Mouse (Mus musculus): ENCODE measurements around the gene Erbb4.

Gene Erbb4

DNA sequence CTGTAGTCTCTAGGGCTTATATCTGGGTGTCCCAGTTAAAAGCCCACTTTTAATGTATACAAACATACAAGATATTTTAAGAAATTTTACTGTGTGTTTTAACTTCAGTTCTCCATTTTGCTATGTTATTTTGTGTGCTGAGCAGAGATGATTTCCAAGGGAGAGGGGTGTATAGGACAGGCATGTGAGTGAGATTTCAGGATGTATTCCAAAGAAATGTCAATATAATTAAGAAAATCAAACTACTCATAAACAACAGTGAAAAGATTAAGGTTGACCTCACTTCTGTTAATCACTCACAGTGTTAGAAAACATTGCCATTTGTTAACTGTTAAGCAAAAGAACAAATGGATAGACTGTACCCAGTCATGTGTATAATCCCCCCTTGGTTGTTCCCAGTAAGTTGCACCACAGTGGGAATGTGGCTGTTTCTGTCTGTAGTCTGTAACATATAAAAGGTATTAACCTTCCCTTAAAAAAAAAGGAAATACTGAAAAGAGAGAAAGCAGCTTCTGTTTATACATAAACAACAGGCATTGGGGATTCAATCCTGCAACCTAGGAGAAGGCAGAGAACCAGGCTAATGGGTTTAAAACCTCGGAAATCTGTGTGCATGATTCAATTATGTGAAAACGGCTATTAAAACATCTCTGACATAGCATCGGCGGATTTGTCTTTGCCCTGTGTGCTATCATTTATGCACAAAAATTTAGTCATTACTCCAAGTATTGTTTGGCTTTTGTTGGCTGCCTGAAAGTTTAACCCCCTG lies 84.5 kb downstream of the Erbb4 start:
- peak; percentile 9 for DNase-seq

DNA sequence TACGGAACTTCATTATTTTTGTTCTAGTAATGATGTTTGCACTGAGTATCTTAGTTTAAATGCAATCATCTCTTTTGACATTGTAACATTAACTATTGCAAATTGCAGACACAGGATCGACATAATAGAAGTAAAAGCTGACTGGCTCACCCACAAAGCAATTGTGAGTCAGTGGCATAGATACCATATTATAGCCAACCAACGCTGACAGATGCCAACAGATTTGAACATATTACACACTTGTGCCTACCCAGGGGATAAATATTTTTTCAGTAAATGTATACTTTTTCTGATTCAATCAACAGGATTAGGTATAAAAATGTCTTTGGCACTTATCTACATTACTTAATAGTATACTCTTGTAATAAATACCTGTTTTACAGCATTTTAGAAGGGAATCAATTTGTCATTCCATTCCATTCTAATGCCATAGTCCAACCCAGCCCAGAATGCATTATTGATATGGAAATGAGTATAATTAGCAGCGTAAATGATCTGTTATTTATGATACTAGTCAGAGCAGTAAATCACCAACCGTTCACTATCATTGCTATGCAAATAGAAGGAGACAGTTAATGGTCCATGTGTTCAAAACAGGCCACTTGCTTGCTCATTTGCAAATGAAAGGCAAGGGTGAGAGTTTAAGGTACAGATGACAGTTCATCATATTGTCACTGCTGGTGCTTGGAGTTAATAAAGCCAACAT lies 97.9 kb downstream of the Erbb4 start:
- DNase-seq: no peak

DNA sequence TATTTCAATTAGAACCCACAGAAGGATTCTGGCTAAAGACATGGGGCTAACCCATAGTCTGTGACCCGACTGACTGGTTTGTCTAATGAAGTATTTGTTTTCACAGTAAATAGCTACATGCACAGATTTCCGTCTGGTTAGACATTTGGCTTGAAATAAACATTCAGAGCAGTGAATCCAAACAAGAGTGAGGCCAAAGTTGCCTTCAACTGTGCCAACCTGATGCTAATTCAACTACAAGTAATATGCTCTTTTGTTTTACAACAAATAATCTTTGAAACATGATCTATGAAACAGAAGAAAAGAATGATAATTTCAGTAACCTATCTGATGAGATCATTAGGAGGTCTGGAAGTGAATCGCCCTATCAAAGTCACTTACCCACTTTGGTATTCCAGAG lies 106.5 kb downstream of the Erbb4 start:
- no peak for DNase-seq

DNA sequence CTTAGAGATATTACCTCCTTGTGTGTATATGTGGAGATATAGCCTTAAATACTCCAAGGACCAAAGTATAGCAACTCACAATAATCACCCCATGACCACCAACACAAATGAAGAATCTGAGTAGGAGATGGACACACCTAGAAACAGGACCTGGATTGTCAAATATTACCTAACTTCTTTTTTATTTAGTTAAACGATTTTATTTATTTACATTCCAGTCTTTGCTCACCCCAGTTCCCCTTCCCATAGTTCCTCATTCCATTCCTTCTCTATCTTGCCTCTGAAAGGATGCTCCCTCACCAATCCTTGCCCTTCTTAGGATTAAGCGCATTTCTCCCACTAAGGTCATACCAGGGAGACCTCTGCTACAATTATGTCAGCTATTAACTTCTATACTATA lies 128.6 kb downstream of the Erbb4 start:
- DNase-seq: no peak

DNA sequence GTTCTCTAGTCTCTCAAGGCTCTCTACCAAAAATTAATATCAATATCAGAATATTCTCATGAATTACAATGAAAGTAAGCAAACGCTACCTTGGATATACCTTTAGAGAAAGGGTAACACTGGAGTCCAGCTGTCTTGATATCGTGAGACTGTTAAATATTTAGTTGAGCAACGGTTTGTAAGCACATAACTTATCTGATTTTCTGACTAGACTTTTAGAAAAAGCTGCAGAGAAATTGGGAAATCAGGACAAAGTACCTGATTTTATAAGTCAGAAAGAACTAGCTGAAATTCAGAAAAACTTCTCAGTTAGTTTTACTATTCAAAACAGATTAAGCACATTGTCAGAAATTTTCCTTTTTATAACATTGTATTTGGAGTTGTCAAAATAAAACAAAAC lies 129.3 kb downstream of the Erbb4 start:
- no peak for DNase-seq

DNA sequence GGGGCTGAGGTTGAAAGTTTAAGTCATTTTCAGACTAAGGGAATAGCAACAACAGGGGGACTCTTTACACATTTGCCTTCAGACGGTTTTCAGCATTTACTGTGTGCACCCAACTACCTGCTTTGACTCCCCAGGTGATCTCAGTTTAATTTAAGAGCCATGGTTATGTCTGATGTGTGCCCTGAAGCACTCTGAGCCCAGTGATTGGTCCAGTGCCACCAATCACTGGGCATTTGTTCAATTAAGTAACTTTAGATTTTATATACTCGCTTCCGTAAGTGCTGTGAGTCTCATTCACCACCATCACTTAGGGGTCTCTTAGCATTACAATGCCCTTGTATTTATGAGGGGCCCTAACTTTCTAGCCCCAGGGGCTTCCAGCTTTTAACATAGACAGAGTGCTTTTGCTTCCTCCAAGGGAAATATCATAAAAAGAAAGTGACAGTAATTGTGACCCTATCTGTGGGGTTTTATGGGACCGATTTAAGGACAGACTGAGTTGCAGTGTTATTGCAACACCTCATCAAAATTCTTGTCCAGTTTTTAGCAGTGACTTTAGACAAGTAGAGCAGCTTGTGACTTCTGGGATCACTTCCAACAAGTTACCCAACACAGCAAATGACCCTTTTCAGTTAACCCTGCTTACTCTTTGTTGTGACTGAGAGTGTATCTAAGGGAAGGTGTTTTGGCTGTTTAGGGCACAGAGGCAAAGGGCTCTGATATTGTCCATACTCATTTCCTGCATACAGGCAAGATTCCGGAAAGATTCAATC lies 134.3 kb downstream of the Erbb4 start:
- peak; percentile 35 for DNase-seq

DNA sequence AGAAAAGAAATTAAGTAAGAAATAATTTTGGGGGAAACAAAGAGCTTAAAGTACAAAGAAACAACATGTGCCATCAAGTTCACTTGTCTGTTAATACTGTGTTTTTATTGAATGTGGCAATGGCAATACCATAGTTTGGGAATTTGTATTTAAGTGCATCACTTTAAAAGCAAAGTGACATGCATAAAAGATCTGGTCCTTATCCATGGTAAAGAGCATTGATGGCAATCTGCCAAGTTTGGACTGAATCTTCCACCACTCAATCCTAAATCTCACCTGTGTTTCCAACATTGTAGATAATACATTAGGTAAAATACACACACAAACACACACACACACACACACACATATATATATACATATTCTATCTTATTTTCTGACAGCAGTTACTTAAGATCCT lies 143.7 kb downstream of the Erbb4 start:
- no peak for DNase-seq

DNA sequence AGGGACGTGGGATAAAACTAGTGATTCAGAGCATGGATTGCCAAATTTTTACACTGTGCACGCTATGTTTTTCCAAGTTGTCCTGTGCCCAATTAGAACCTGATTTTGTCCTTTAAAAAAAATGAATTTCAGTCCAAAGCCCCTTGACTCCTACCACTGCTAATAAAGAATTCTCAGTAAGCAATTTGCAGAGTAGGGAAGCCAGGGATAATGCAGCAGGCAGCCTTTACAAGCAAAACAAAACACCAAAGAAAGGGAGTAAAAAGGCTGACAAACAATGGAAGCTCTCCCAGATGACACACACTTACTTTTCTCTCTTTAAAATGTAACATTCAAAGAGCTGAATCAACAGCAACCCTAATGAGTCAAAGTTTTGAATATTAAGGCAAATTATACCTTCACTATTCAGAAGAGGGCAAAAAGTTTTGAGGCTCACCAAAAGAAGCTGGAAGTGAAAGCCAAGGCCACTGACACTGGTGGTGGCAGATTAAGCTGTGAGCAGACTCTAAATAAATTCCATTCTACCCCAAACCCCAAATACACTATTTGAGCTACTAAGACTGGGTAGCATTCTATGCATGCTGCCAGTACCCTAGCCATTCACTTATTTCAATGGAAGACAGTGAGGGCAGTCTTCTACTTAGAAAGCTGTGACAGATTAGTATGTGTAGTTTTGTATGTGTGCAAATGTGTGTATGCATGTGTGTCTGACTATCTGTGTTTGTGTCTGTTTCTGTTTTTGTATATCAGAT lies 146.3 kb downstream of the Erbb4 start:
- no peak for DNase-seq

DNA sequence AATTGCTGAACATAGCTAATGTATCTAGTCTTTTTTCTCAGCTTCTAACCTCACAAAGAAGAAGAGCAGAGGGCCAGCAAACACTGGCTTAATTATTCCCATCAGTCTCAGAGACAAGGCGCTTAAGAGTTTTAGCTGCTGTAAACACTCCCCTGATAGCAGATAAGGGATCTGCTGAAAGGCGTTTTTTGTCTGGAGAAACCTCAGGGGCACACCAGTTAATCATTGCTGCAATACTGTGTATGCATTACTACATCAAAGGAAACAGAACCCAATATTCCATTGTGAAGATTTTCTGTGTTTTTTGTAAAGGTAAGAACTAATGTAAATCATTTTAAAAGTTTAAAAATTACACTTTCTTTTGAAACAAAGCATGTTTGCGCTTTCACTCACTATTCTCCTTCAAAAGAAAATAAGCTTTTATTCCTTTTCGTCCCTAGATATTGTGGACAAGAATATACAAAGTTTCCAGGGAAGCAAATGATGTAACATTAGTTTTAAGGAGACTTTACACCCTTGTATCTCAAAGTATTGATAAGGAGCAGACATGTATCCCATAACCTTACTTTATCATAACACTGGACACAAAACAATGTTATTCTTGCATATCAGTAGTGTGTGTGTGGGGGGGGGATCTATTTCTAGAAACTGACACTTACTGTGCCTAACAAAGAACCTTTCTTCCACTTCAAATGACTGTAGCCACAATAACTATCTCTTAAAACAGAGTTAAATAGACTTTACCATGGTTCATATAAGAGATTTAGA lies 150.9 kb downstream of the Erbb4 start:
- no peak for DNase-seq

DNA sequence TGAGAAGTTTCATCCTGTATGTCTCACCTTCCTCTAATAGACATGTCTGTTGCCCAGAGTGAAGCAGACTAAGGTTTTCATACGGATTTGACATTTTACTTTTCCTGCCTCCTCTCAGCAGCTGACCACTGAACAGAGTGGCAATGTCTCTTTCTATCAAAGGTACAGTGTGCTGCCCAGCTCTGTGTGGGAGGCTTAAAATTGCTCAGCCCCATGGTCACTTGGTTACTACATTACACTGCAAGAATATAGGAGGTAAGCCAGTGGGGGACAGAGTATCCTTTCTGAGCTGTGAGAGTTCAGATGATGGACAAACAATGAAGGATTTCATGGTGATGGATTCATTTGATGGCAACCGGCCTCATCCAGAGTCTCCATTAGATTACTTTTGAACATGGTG lies 152.4 kb downstream of the Erbb4 start:
- DNase-seq: no peak

DNA sequence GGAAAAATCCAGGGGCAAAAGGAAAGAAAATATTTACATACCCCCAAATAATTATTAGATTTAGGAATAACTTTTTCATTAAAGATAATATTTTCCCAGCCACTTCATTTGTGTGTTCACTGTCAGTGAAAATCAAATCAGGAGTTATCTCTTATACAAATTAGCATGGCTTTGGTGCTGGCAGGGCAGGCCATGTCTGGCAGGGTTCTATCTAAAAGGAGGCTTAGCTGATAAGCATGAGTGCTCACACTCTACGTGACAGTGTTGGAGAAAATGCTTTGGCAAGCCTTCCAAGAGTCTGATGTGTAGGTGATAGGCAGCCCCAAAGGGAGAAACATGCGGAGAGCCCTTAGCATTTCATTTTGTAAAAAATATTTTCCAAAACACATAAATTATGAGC lies 164.7 kb downstream of the Erbb4 start:
- DNase-seq: no peak

DNA sequence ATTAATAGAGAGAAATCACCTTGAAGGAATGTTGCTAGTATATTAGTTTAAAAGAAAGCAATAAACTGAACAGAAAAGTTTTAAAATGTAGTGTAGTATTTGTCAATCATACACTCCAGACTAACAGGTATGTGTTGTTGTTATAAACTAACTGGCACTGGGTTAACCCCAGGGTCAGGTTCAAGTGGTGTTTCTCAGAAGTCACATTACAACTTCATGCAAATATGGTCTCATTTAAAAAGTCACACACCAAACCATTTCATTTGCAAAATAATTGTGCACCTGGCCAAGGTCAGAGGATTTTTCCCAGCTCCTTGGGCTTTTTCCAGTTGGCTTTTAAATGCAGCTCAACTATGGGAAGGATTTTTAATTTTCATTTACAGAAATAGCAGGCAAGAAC lies 173.1 kb downstream of the Erbb4 start:
- peak; percentile 16 for DNase-seq

DNA sequence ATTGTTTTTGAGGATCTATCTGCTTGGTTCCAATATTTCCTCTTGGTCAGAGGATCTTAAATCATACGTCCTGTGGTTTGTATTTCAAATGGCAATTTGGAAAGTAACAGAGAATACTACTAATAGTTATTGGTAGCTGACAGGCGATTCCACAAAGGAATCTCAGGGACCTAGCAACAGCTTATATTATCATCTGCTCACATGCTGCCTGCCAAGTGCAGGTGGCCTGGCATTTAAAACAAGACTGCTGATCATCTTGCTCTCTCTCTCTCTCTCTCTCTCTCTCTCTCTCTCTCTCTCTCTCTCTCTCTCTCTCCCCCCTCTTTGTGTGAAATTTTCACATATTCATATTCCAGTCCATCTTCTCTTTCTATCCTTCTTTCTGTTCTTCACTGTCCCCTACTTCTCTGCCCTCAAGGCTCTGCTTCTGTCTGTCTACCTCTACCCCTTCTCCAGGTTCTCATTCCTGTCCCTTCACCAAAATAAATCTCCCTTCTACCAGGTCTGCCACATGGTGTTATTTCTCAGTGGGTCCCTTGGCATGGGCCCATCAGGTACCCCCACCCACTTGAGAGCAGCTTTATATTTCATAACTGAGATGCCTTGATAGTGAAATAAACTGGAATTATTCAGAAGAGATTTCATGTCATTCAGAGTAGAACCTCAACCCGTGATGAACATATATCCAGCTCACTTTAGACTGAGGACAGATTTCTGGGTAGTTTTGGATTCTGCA lies 174.4 kb downstream of the Erbb4 start:
- no peak for DNase-seq

DNA sequence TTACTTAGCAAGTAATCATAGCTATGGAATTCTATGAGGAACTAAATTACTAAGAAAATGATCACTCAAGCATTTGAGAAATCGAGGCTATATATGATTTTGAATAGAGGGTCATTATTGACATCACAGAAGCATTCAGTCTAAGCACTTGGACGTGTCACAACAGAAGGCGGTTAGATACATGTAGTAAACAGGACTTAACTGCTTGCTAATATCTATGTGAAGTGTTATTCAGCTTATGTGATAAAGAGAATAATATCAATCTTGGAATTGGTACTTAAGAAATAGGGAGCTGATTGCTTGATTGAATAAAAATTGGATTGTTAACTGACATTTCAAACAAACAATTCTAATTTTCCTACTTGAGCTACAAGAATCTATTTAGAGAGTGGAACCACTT lies 190.0 kb downstream of the Erbb4 start:
- DNase-seq: no peak

DNA sequence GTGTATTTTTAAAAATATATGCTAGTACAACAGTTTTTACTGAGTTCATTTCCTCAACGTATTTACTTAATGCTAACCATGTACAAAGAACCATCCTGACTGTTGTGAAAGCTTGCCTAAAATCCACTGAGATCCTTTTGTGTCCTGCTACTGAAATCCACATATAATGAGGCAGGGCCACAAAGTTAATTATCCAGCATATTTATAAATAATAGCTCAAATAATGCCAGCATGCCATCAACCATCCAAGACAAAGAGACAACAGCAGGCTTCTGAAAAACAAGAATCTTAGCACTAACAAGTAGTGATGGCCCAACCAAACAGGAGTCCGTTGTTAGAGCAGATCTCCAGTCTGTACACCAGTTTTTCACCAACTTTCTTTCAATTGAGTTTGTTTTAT lies 215.8 kb downstream of the Erbb4 start:
- DNase-seq: no peak

DNA sequence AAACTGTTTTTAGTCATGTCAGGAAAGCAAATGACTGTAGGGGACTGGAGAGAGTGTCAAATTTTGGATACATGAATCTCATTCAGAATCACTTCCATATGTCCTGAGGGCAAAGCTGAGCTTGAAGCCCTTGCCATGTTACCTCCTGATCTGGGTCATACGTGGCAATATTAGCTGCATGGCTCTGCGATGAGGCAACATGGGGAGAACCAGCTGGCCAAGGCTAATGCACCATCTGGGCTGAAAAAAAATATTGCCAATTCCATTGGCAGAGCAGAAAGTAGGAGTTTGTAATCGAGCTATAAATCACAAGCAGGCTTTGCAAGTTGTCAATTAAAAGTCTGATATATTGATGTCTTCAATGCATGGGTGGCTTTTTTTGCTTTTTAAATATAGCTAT lies 221.0 kb downstream of the Erbb4 start:
- DNase-seq: no peak

DNA sequence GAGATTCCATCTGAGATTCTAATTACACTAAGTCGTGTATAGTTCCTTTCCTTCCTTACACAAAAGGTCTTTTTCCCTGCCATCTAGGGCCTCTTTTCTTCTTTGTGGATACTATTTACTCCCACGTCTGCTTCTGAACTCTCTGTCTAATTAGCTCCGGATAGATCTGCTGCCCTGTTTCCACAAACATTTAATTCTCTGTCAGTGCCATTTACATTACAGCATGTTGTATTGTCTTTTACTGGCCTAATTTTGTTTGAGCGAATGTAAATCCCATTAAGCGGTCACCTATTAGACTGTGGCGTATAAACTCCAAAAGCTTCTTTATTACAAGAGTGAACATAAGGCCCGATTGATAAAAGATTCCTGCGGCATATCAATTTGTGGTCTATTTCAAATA lies 232.9 kb downstream of the Erbb4 start:
- DNase-seq: no peak

DNA sequence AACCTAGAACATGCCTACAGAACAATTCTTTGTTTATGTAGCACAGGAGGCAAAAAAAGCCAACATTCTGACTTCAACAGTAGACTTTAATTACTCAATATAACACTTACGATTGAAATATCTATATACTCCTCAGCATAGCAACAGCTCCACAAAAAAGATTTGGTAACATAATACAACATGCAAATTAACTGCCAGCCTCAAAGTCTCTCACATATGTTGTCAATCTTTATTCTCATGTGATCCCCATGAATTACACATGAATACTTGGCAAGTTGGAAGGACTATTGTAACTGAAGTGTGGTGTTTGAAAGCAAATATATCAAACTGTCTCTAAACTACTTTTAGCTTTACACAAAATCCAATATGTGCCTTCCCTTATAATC lies 234.2 kb downstream of the Erbb4 start:
- DNase-seq: no peak

DNA sequence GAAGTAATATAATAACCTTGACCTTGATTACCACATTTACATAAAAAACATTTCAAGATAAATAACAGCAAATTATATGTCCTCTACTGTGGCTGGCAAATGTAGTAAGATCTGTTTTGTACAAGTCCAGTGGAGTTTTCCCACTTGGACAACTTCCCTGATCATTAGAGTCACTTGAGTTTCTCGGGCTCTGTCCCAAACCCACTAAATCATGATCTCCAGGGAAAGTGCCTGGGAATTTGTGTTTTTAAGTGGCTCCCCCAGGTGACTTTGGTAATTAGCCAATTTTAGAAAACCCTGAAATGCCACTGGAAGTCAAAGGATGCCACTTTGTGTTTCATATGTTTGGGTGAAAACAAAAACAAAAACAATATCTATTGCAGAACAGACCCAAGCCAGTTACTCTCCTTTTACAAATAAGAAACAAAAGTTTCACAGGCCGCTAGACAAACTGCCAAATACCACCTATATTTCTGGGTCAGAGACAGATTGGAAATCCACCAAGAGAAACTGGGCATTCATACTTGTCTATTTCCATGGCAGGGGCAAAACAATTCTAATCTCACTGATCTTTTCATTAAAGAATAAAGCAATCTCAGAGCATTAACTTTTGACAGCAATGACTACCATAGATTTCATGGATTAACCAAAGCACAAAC lies 234.8 kb downstream of the Erbb4 start:
- no peak for DNase-seq

DNA sequence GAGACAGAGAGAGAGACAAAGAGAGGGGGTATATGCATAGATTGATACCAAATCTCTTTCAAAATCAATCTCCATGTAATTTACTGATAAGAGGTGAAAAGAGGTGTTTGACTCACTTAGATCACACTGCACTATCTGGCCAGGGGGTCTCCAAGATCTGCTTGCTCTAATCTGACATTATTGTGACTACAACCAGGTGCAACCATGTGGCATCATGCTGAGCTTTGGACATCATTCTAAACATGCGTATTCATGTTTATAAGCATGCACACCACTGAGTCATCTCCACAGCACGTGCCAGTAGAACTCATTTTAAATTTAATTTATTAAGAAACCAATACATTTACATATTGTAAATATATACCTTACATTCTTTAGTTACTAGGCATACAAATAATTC lies 247.5 kb downstream of the Erbb4 start:
- DNase-seq: no peak

DNA sequence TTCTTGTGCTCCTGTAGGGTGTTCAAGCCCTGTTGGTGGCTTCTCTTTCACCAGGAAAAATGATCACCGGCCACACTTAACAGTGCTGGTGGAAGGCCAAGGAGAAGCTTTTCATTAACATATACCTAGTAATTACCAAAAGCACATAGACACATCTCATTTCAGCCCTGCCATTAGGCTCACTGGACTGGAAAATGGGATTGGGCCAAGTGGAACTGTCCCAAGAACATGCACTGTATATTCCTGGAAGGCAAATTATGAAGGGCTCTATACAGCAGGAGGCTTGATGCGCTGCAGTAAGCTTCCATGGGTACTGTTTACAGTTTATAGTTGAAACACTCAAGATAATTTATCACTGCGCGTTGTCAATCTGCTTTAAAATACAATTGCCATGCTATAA lies 248.4 kb downstream of the Erbb4 start:
- no peak for DNase-seq

All from kidney, postnatal 10 days (tissue).